Mouse (Mus musculus): ENCODE measurements at regions not wholly inside any gene's neighbourhood (a gene's known extent, or its start where the extent isn't known, plus 50 kb on each side); places are given as distances from the start of the nearest gene placed in this dataset.
"Not testable (repeated sequence)": the region's sequence is repeated elsewhere in the genome, so short reads cannot be mapped to it uniquely, and the experiment has no call there.

GRCm38 (mm10) chr7:61615156-61615555, 731.2 kb upstream of the Ndn start:
- no peak overlapping the region for H3K4me3 ChIP-seq (replicated peaks; ENCODE audit: low read length)
- H3K4me1 ChIP-seq (replicated peaks; ENCODE audit: low read depth, low read length): no peaks in the 10 kb centered on the region
- H3K9me3 ChIP-seq (ENCODE audit: low read length): no peaks in the 10 kb centered on the region
- no peaks in the 10 kb centered on the region for H3K36me3 ChIP-seq (ENCODE audit: insufficient read depth, low read length)
- H3K27me3 ChIP-seq (ENCODE audit: insufficient read depth, low read length): no peaks in the 10 kb centered on the region
- TF ChIP-seq POU5F1 (IDR thresholded peaks at IDR 0.05; ENCODE audit: borderline replicate concordance, low read length) (no peak), CTCF (conservative IDR thresholded peaks at IDR 0.05; ENCODE audit: low read length) (no peak), NANOG (IDR thresholded peaks at IDR 0.05; ENCODE audit: borderline replicate concordance, low read length) (no peak)

- Histone ChIP-seq H3K36me3 (ENCODE audit: insufficient read depth, low read length) (no peaks in the 10 kb centered on the region), H3K9me3 (ENCODE audit: low read length) (no peaks in the 10 kb centered on the region; the same call in 1 of the 2 replicates), H3K4me3 (replicated peaks; ENCODE audit: low read length) (no peak overlapping the region), H3K27me3 (ENCODE audit: insufficient read depth, low read length) (no peaks in the 10 kb centered on the region), H3K4me1 (replicated peaks; ENCODE audit: low read depth, low read length) (no peaks in the 10 kb centered on the region)
- TF ChIP-seq CTCF (conservative IDR thresholded peaks at IDR 0.05; ENCODE audit: low read length): no peak
- no peak for TF ChIP-seq POU5F1 (IDR thresholded peaks at IDR 0.05; ENCODE audit: borderline replicate concordance, low read length)
- TF ChIP-seq NANOG (IDR thresholded peaks at IDR 0.05; ENCODE audit: borderline replicate concordance, low read length): no peak
Observed at GRCm38 (mm10) chr7:61644893-61645545, 701.4 kb upstream of the Ndn start.

- Histone ChIP-seq H3K9me3 (ENCODE audit: low read length) (no peaks in the 10 kb centered on the region), H3K36me3 (ENCODE audit: insufficient read depth, low read length) (no peaks in the 10 kb centered on the region), H3K27me3 (ENCODE audit: insufficient read depth, low read length) (no peaks in the 10 kb centered on the region), H3K4me3 (replicated peaks; ENCODE audit: low read length) (no peak overlapping the region), H3K4me1 (replicated peaks; ENCODE audit: low read depth, low read length) (no peaks in the 10 kb centered on the region)
- TF ChIP-seq CTCF (conservative IDR thresholded peaks at IDR 0.05; ENCODE audit: low read length) (no peak), POU5F1 (IDR thresholded peaks at IDR 0.05; ENCODE audit: borderline replicate concordance, low read length) (no peak), NANOG (IDR thresholded peaks at IDR 0.05; ENCODE audit: borderline replicate concordance, low read length) (no peak)
Observed at GRCm38 (mm10) chr7:61658086-61658485, 688.3 kb upstream of the Ndn start.

- Histone ChIP-seq H3K9me3 (ENCODE audit: low read length) (no peaks in the 10 kb centered on the region), H3K27me3 (ENCODE audit: insufficient read depth, low read length) (no peaks in the 10 kb centered on the region), H3K4me1 (replicated peaks; ENCODE audit: low read depth, low read length) (no peaks in the 10 kb centered on the region), H3K36me3 (ENCODE audit: insufficient read depth, low read length) (no peaks in the 10 kb centered on the region), H3K4me3 (replicated peaks; ENCODE audit: low read length) (no peak overlapping the region)
- TF ChIP-seq CTCF (conservative IDR thresholded peaks at IDR 0.05; ENCODE audit: low read length) (no peak), NANOG (IDR thresholded peaks at IDR 0.05; ENCODE audit: borderline replicate concordance, low read length) (no peak), POU5F1 (IDR thresholded peaks at IDR 0.05; ENCODE audit: borderline replicate concordance, low read length) (no peak)
Observed at GRCm38 (mm10) chr7:61683080-61683479, 663.3 kb upstream of the Ndn start.

GRCm38 (mm10) chr7:61685052-61685655, 661.2 kb upstream of the Ndn start:
- H3K36me3 ChIP-seq (ENCODE audit: insufficient read depth, low read length): no peaks in the 10 kb centered on the region
- no peaks in the 10 kb centered on the region for H3K4me1 ChIP-seq (replicated peaks; ENCODE audit: low read depth, low read length)
- H3K9me3 ChIP-seq (ENCODE audit: low read length): no peaks in the 10 kb centered on the region
- no peaks in the 10 kb centered on the region for H3K27me3 ChIP-seq (ENCODE audit: insufficient read depth, low read length)
- no peak overlapping the region for H3K4me3 ChIP-seq (replicated peaks; ENCODE audit: low read length)
- TF ChIP-seq POU5F1 (IDR thresholded peaks at IDR 0.05; ENCODE audit: borderline replicate concordance, low read length) (no peak), NANOG (IDR thresholded peaks at IDR 0.05; ENCODE audit: borderline replicate concordance, low read length) (no peak), CTCF (conservative IDR thresholded peaks at IDR 0.05; ENCODE audit: low read length) (no peak)

GRCm38 (mm10) chr7:61726149-61726548, 620.2 kb upstream of the Ndn start:
- Histone ChIP-seq H3K27me3 (ENCODE audit: insufficient read depth, low read length) (no peaks in the 10 kb centered on the region), H3K36me3 (ENCODE audit: insufficient read depth, low read length) (no peaks in the 10 kb centered on the region), H3K4me3 (replicated peaks; ENCODE audit: low read length) (no peak overlapping the region), H3K9me3 (ENCODE audit: low read length) (no peaks in the 10 kb centered on the region), H3K4me1 (replicated peaks; ENCODE audit: low read depth, low read length) (no peaks in the 10 kb centered on the region)
- no peak for TF ChIP-seq POU5F1 (IDR thresholded peaks at IDR 0.05; ENCODE audit: borderline replicate concordance, low read length)
- no peak for TF ChIP-seq CTCF (conservative IDR thresholded peaks at IDR 0.05; ENCODE audit: low read length)
- no peak for TF ChIP-seq NANOG (IDR thresholded peaks at IDR 0.05; ENCODE audit: borderline replicate concordance, low read length)

- Histone ChIP-seq H3K9me3 (ENCODE audit: low read length) (no peaks in the 10 kb centered on the region), H3K36me3 (ENCODE audit: insufficient read depth, low read length) (no peaks in the 10 kb centered on the region), H3K27me3 (ENCODE audit: insufficient read depth, low read length) (no peaks in the 10 kb centered on the region), H3K4me3 (replicated peaks; ENCODE audit: low read length) (no peak overlapping the region), H3K4me1 (replicated peaks; ENCODE audit: low read depth, low read length) (no peaks in the 10 kb centered on the region)
- TF ChIP-seq CTCF (conservative IDR thresholded peaks at IDR 0.05; ENCODE audit: low read length): no peak
- TF ChIP-seq POU5F1 (IDR thresholded peaks at IDR 0.05; ENCODE audit: borderline replicate concordance, low read length): no peak
- no peak for TF ChIP-seq NANOG (IDR thresholded peaks at IDR 0.05; ENCODE audit: borderline replicate concordance, low read length)
Observed at GRCm38 (mm10) chr7:61737511-61737910, 608.9 kb upstream of the Ndn start.

- not testable (repeated sequence) for H3K4me1 ChIP-seq (replicated peaks; ENCODE audit: low read depth, low read length); H3K27me3 ChIP-seq (ENCODE audit: insufficient read depth, low read length); H3K4me3 ChIP-seq (replicated peaks; ENCODE audit: low read length); H3K36me3 ChIP-seq (ENCODE audit: insufficient read depth, low read length); H3K9me3 ChIP-seq (ENCODE audit: low read length)
Observed at GRCm38 (mm10) chr7:61739336-61739735, 607.0 kb upstream of the Ndn start.

- H3K4me3 ChIP-seq (replicated peaks; ENCODE audit: low read length): no peak overlapping the region
- H3K4me1 ChIP-seq (replicated peaks; ENCODE audit: low read depth, low read length): no peaks in the 10 kb centered on the region
- no peaks in the 10 kb centered on the region for H3K36me3 ChIP-seq (ENCODE audit: insufficient read depth, low read length)
- H3K9me3 ChIP-seq (ENCODE audit: low read length): no peaks in the 10 kb centered on the region
- no peaks in the 10 kb centered on the region for H3K27me3 ChIP-seq (ENCODE audit: insufficient read depth, low read length)
- TF ChIP-seq NANOG (IDR thresholded peaks at IDR 0.05; ENCODE audit: borderline replicate concordance, low read length) (no peak), CTCF (conservative IDR thresholded peaks at IDR 0.05; ENCODE audit: low read length) (0 out of 2 replicates have a peak, but pooled peaks have one; percentile 21), POU5F1 (IDR thresholded peaks at IDR 0.05; ENCODE audit: borderline replicate concordance, low read length) (no peak)
Observed at GRCm38 (mm10) chr7:61769826-61770225, 576.5 kb upstream of the Ndn start.
